Mouse (Mus musculus): Measurements from ENCODE around the gene Topbp1.

- TF ChIP-seq POLR2A (IDR thresholded peaks at IDR 0.05; ENCODE audit: low read depth, low read length) (no peak), SMC3 (IDR thresholded peaks at IDR 0.05; ENCODE audit: low read depth, low read length) (no peak), HCFC1 (IDR thresholded peaks at IDR 0.05; ENCODE audit: low read depth, low read length) (no peak), MAZ (IDR thresholded peaks at IDR 0.05; ENCODE audit: low read depth, low read length) (no peak)
Measured at GRCm38 (mm10) chr9:103386573-103386972, 81.6 kb downstream of the Topbp1 start.

All from CH12.LX (cell line).